Mouse (Mus musculus): ENCODE data around the gene Mtmr3. TPM values are rescaled to one million over a fixed set of nuclear protein-coding genes. Genes with fewer than 3 reads are reported as not detected.
"Not testable (repeated sequence)": the region's sequence is repeated elsewhere in the genome, so short reads cannot be mapped to it uniquely, and the experiment has no call there.

Mtmr3 gene
- polyA plus RNA-seq, 1 experiment from 2014 or later, result 26.7 TPM

- Histone ChIP-seq H3K4me2 (no peak overlapping the region), H3K9me3 (no peaks in the 10 kb centered on the region), H3K9ac (no peak overlapping the region), H3K27ac (no peak overlapping the region), H3K36me3 (no peaks in the 10 kb centered on the region), H3K4me1 (peaks cover 12% of the 10 kb centered on the region), H3K4me3 (no peak overlapping the region), H3K27me3 (no peaks in the 10 kb centered on the region)
- no peak for ATAC-seq (ENCODE audit: insufficient number of reproducible peaks, insufficient read depth, low FRiP score, low TSS enrichment, low read depth)
- 82% methylated on average over 2 of the region's 2 CpGs for whole genome bisulfite sequencing
These were observed 3.7 kb upstream of the Mtmr3 start for GRCm38 (mm10) chr11:4598411-4598810.

GRCm38 (mm10) chr11:4593849-4594607 lies 635 bp downstream of the Mtmr3 start:
- WGBS, result under 1% methylated on average over 45 of the region's 45 CpGs
- Histone ChIP-seq H3K4me3 (peak overlapping the region; percentile 98), H3K4me1 (peaks cover 16% of the 10 kb centered on the region), H3K27ac (peak overlapping the region; percentile 97), H3K9ac (peak overlapping the region; percentile 97), H3K4me2 (peak overlapping the region; percentile 64), H3K27me3 (no peaks in the 10 kb centered on the region), H3K9me3 (no peaks in the 10 kb centered on the region), H3K36me3 (no peaks in the 10 kb centered on the region)
- ATAC-seq (ENCODE audit: insufficient number of reproducible peaks, insufficient read depth, low FRiP score, low TSS enrichment, low read depth), result peak; percentile 82

GRCm38 (mm10) chr11:4593491-4593848 lies 1.2 kb downstream of the Mtmr3 start:
- no peaks in the 10 kb centered on the region for H3K9me3 ChIP-seq
- H3K4me1 ChIP-seq, result peaks cover 16% of the 10 kb centered on the region
- ATAC-seq (ENCODE audit: insufficient number of reproducible peaks, insufficient read depth, low FRiP score, low TSS enrichment, low read depth), result no peak
- no peaks in the 10 kb centered on the region for H3K27me3 ChIP-seq
- H3K27ac ChIP-seq, result no peak overlapping the region
- WGBS, result 35% methylated on average over 5 of the region's 5 CpGs
- H3K9ac ChIP-seq, result peak overlapping the region; percentile 97
- H3K4me3 ChIP-seq, result peak overlapping the region; percentile 98
- H3K4me2 ChIP-seq, result peak overlapping the region; percentile 64
- H3K36me3 ChIP-seq, result no peaks in the 10 kb centered on the region

GRCm38 (mm10) chr11:4591811-4592210 lies 2.9 kb downstream of the Mtmr3 start:
- WGBS, result 75% methylated on average over 4 of the region's 4 CpGs
- Histone ChIP-seq H3K9me3 (no peaks in the 10 kb centered on the region), H3K4me2 (no peak overlapping the region), H3K4me3 (no peak overlapping the region), H3K27ac (no peak overlapping the region), H3K9ac (no peak overlapping the region), H3K27me3 (no peaks in the 10 kb centered on the region), H3K4me1 (peaks cover 16% of the 10 kb centered on the region), H3K36me3 (peaks cover 7% of the 10 kb centered on the region; the same call in 1 of the 2 replicates)
- ATAC-seq (ENCODE audit: insufficient number of reproducible peaks, insufficient read depth, low FRiP score, low TSS enrichment, low read depth), result no peak

GRCm38 (mm10) chr11:4578682-4579081 lies 16.0 kb downstream of the Mtmr3 start:
- Histone ChIP-seq H3K4me2 (no peak overlapping the region), H3K4me1 (peaks cover 12% of the 10 kb centered on the region), H3K9ac (no peak overlapping the region), H3K4me3 (no peak overlapping the region), H3K9me3 (no peaks in the 10 kb centered on the region), H3K27me3 (no peaks in the 10 kb centered on the region), H3K36me3 (no peaks in the 10 kb centered on the region), H3K27ac (no peak overlapping the region)
- no peak for ATAC-seq (ENCODE audit: insufficient number of reproducible peaks, insufficient read depth, low FRiP score, low TSS enrichment, low read depth)
- WGBS, result 75% methylated on average over 2 of the region's 2 CpGs

GRCm38 (mm10) chr11:4577079-4577478 lies 17.6 kb downstream of the Mtmr3 start:
- Histone ChIP-seq H3K4me3 (no peak overlapping the region), H3K27ac (no peak overlapping the region), H3K4me2 (no peak overlapping the region), H3K36me3 (no peaks in the 10 kb centered on the region), H3K4me1 (peaks cover 12% of the 10 kb centered on the region), H3K27me3 (no peaks in the 10 kb centered on the region), H3K9me3 (no peaks in the 10 kb centered on the region), H3K9ac (no peak overlapping the region)
- no peak for ATAC-seq (ENCODE audit: insufficient number of reproducible peaks, insufficient read depth, low FRiP score, low TSS enrichment, low read depth)
- WGBS, result 90% methylated on average over 2 of the region's 2 CpGs

- not testable (repeated sequence) for ATAC-seq (ENCODE audit: insufficient number of reproducible peaks, insufficient read depth, low FRiP score, low TSS enrichment, low read depth); H3K9ac ChIP-seq; H3K27me3 ChIP-seq; H3K4me2 ChIP-seq; H3K36me3 ChIP-seq; H3K9me3 ChIP-seq; H3K27ac ChIP-seq; H3K4me3 ChIP-seq
- peaks cover 17% of the 10 kb centered on the region for H3K4me1 ChIP-seq
- 88% methylated on average over 2 of the region's 2 CpGs for WGBS
These were observed 18.5 kb downstream of the Mtmr3 start for GRCm38 (mm10) chr11:4576090-4576732.

GRCm38 (mm10) chr11:4571491-4571901 lies 23.2 kb downstream of the Mtmr3 start:
- Histone ChIP-seq H3K27ac (no peak overlapping the region), H3K9ac (no peak overlapping the region), H3K27me3 (no peaks in the 10 kb centered on the region), H3K4me2 (no peak overlapping the region), H3K4me1 (peaks cover 13% of the 10 kb centered on the region), H3K9me3 (no peaks in the 10 kb centered on the region), H3K36me3 (no peaks in the 10 kb centered on the region), H3K4me3 (no peak overlapping the region)
- no peak for ATAC-seq (ENCODE audit: insufficient number of reproducible peaks, insufficient read depth, low FRiP score, low TSS enrichment, low read depth)
- 75% methylated on average over 4 of the region's 4 CpGs for WGBS

GRCm38 (mm10) chr11:4566333-4566732 lies 28.3 kb downstream of the Mtmr3 start:
- whole genome bisulfite sequencing, result 89% methylated on average over 6 of the region's 6 CpGs

GRCm38 (mm10) chr11:4565545-4565944 lies 29.1 kb downstream of the Mtmr3 start:
- ATAC-seq (ENCODE audit: insufficient number of reproducible peaks, insufficient read depth, low FRiP score, low TSS enrichment, low read depth), result no peak
- H3K36me3 ChIP-seq, result peaks cover 3% of the 10 kb centered on the region; the same call in 1 of the 2 replicates
- H3K4me2 ChIP-seq, result no peak overlapping the region
- H3K4me1 ChIP-seq, result no peaks in the 10 kb centered on the region
- H3K9me3 ChIP-seq, result peaks cover 3% of the 10 kb centered on the region; the same call in 1 of the 2 replicates
- H3K27me3 ChIP-seq, result no peaks in the 10 kb centered on the region
- no peak overlapping the region for H3K4me3 ChIP-seq
- H3K27ac ChIP-seq, result no peak overlapping the region
- 75% methylated on average over 2 of the region's 2 CpGs for WGBS
- no peak overlapping the region for H3K9ac ChIP-seq

More at GRCm38 (mm10) chr11:4566333-4566732, 28.3 kb downstream of the Mtmr3 start:
- peaks cover 3% of the 10 kb centered on the region; the same call in 1 of the 2 replicates for H3K36me3 ChIP-seq
- H3K4me3 ChIP-seq, result no peak overlapping the region
- H3K4me2 ChIP-seq, result no peak overlapping the region
- H3K9me3 ChIP-seq, result peaks cover 3% of the 10 kb centered on the region; the same call in 1 of the 2 replicates
- H3K9ac ChIP-seq, result no peak overlapping the region
- no peak for ATAC-seq (ENCODE audit: insufficient number of reproducible peaks, insufficient read depth, low FRiP score, low TSS enrichment, low read depth)
- no peaks in the 10 kb centered on the region for H3K27me3 ChIP-seq
- no peaks in the 10 kb centered on the region for H3K4me1 ChIP-seq
- no peak overlapping the region for H3K27ac ChIP-seq

- no peak overlapping the region for H3K27ac ChIP-seq
- no peaks in the 10 kb centered on the region for H3K27me3 ChIP-seq
These were observed 41.2 kb downstream of the Mtmr3 start for GRCm38 (mm10) chr11:4553274-4554063.

More at GRCm38 (mm10) chr11:4553274-4554063, 41.2 kb downstream of the Mtmr3 start:
- Histone ChIP-seq H3K4me3 (no peak overlapping the region), H3K4me2 (no peak overlapping the region), H3K9me3 (no peaks in the 10 kb centered on the region), H3K36me3 (no peaks in the 10 kb centered on the region), H3K4me1 (no peaks in the 10 kb centered on the region), H3K9ac (no peak overlapping the region)
- ATAC-seq (ENCODE audit: insufficient number of reproducible peaks, insufficient read depth, low FRiP score, low TSS enrichment, low read depth), result no peak
- 82% methylated on average over 2 of the region's 2 CpGs for WGBS

Data from embryonic facial prominence, embryonic 13.5 days (tissue).